Mouse (Mus musculus) stomach, embryonic 16.5 days (tissue): ENCODE measurements around the gene Syt6. TPM values are rescaled to one million over a fixed set of nuclear protein-coding genes. Genes with fewer than 3 reads are reported as not detected.

Experiments
- ATAC-seq: fragments of 200-750 bp; cut with Nextera tagmentation; 2 replicates; pipeline ENCODE4 v1.8.0; 2017; ENCODE audit warnings: moderate number of reproducible peaks, moderate TSS enrichment; ENCODE audit not compliant: insufficient read depth, low FRiP score
- H3K27ac ChIP-seq: fragments of 300-500 bp; sonication (generic); 2 replicates; pipeline ENCODE4 v1.5.1; 2014; ENCODE audit warnings: low read length
- H3K27me3 ChIP-seq: fragments of 300-500 bp; sonication (generic); 2 replicates; pipeline ENCODE4 v1.6.1; 2014; ENCODE audit warnings: low read length, control low read depth, mixed read lengths; ENCODE audit not compliant: control insufficient read depth, insufficient read depth
- H3K36me3 ChIP-seq: fragments of 300-500 bp; sonication (generic); 2 replicates; pipeline ENCODE4 v1.6.1; 2014; ENCODE audit warnings: low read length; ENCODE audit not compliant: control insufficient read depth, insufficient read depth
- H3K4me1 ChIP-seq: fragments of 300-500 bp; sonication (generic); 2 replicates; pipeline ENCODE4 v1.6.1; 2014; ENCODE audit warnings: low read length, control low read depth, mixed read lengths; ENCODE audit not compliant: control insufficient read depth, insufficient read depth
- H3K4me2 ChIP-seq: fragments of 300-500 bp; sonication (generic); 2 replicates; pipeline ENCODE4 v1.6.1; 2014; ENCODE audit warnings: low read depth, low read length, mixed read lengths
- H3K4me3 ChIP-seq: fragments of 300-500 bp; sonication (generic); replicated peaks from 2 replicates; pipeline ENCODE4 v1.5.1; 2014; ENCODE audit warnings: mild to moderate bottlenecking, low read length
- H3K9ac ChIP-seq: fragments of 300-500 bp; sonication (generic); 2 replicates; pipeline ENCODE4 v1.6.1; 2014; ENCODE audit warnings: low read length
- H3K9me3 ChIP-seq: fragments of 300-500 bp; sonication (generic); replicated peaks from 2 replicates; pipeline ENCODE4 v1.6.1; 2016; ENCODE audit warnings: low read length, control low read depth; ENCODE audit not compliant: control insufficient read depth
- WGBS: fragments of 180-500 bp; shearing (Covaris S2); extraction: QIAGEN DNeasy Blood & Tissue Kit; methylation state at CpG from one replicate; pipeline ENCODE4 v1.1.7; 2014; 5-methylcytosine and 5-hydroxymethylcytosine counted together
- polyA plus RNA-seq: library from polyadenylated mRNA; unstranded; fragments of >200 nt; fragmentation: Nextera tagmentation; extraction: Ambion mirVana; gene quantifications from 2 replicates; pipeline ENCODE4 v1.2.1, GENCODE M21; 2015

Syt6 gene
- polyA plus RNA-seq, 1 experiment from 2014 or later = 1.9 TPM

DNA sequence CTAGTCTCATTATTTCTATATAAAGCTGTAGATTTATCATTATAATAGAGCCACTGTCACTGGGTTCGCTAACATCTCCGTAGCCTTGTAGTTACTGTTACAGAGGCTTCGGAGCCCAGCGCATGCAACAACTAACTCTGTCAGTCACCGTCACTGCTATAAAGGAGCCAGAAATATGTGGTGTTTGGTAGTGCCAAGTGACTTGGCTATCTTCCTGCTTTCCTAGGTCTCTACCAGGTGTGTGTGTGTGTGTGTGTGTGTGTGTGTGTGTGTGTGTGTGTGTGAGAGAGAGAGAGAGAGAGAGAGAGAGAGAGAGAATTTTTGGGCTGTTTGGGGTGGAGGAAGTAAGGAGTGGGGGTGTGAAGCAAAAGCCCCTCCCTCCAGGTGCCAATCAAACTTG, 17.6 kb downstream of the Syt6 start:
- ATAC-seq = no peak
- Histone ChIP-seq H3K27ac (no peak overlapping the region), H3K9me3 (no peaks in the 10 kb centered on the region), H3K27me3 (no peaks in the 10 kb centered on the region), H3K4me3 (no peak overlapping the region), H3K4me1 (no peaks in the 10 kb centered on the region), H3K36me3 (no peaks in the 10 kb centered on the region), H3K9ac (no peak overlapping the region), H3K4me2 (no peak overlapping the region)
- 88% methylated on average over 5 of the region's 5 CpGs for WGBS

DNA sequence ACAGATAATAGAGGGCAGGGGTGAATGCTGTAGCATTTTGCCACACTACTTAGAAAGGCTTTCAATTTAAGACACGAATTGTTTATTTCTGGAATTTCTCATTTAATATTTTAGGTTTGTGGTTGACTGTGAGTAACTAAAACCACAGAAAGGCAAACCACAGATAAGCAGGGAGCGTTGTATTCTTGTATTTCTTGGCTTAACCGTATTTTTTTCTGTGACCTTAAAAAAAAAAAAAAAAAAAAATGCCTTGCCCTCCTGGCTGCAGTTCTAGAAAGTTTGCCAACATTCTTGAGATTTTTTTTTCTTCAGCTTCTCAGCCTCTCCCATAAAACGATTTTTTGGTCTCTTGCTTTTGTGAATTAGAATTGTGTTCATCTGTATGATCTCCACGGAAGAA, 18.6 kb downstream of the Syt6 start:
- WGBS = 44% methylated on average over 5 of the region's 5 CpGs
- H3K27ac ChIP-seq = no peak overlapping the region
- ATAC-seq = no peak

DNA sequence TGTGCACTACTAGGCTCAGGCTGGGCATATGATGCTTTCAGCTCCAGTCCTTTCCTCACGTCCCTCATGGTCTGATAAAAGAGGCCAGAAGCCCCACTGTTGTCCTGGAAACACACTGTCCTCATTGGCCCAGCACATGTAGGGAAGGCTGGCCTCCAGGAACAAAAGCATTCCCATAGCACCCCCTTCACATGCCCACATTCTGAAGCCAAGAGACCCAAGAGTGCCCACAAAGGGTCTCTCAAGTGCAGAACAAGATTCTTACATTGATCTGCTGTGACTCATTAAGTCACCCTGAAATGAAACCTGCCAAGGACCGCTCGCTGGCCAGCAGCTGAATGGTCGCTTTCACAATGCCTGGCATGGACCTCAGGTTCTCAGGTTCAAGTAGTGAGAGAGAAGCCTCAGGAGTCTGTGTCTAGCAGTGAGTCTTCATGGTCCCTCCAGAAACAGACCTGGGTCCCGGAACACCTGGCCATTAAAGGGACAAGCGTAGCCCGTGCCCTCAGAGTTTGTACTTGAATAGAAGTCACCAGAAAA, 20.3 kb downstream of the Syt6 start:
- Histone ChIP-seq H3K9me3 (no peaks in the 10 kb centered on the region), H3K27ac (no peak overlapping the region), H3K4me1 (no peaks in the 10 kb centered on the region), H3K36me3 (no peaks in the 10 kb centered on the region), H3K4me3 (no peak overlapping the region), H3K4me2 (no peak overlapping the region), H3K9ac (no peak overlapping the region), H3K27me3 (no peaks in the 10 kb centered on the region)
- ATAC-seq = no peak
- 81% methylated on average over 7 of the region's 7 CpGs for WGBS

More for the DNA sequence above, 18.6 kb downstream of the Syt6 start:
- H3K4me3 ChIP-seq = no peak overlapping the region
- no peaks in the 10 kb centered on the region for H3K4me1 ChIP-seq
- no peaks in the 10 kb centered on the region for H3K9me3 ChIP-seq
- no peaks in the 10 kb centered on the region for H3K36me3 ChIP-seq
- H3K27me3 ChIP-seq = no peaks in the 10 kb centered on the region
- no peak overlapping the region for H3K4me2 ChIP-seq
- no peak overlapping the region for H3K9ac ChIP-seq

DNA sequence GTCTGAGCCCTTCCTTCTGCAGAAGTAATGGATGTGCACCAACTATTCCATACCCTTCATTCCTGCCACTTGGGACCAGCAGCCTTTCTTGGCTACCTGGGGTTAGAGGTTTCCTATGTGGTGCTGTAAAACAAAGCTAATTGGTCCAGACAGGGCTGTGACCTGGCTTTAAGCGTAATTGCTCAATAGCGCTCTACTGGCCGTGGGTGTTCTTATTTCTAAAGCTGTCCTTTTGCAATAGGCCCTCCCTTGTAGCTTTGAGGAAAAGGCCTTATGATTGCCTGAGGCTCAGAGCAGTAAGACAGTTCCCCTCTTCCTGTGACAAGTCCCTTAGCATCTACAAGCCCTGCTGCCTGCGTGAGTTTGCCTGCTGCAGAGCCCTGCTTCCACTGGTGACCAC, 22.6 kb downstream of the Syt6 start:
- Histone ChIP-seq H3K9ac (no peak overlapping the region), H3K27me3 (no peaks in the 10 kb centered on the region), H3K4me3 (no peak overlapping the region), H3K4me2 (no peak overlapping the region), H3K4me1 (no peaks in the 10 kb centered on the region), H3K36me3 (no peaks in the 10 kb centered on the region), H3K9me3 (no peaks in the 10 kb centered on the region), H3K27ac (no peak overlapping the region)
- 78% methylated on average over 4 of the region's 4 CpGs for WGBS
- no peak for ATAC-seq

DNA sequence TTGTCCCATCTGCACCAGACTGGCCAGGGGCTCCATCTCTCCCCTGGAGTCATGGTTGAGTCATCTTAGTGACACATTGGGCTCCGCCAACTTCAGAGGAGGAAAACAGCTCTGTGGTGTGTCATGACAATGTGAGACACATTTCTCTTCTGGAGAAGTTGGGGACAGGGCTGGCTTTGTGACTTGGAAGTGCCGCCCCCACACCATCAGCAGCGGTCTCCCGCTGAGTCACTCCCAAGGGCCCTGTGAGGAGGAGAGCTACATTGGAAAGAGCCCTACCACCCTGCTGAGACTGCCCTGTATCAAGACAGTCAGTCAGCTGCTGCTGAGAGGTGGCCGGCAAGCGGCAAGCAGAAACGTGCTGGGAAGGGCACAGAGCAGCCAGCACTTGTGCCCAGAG, 26.0 kb downstream of the Syt6 start:
- WGBS = 56% methylated on average over 7 of the region's 7 CpGs
- no peak overlapping the region for H3K4me3 ChIP-seq
- no peaks in the 10 kb centered on the region for H3K36me3 ChIP-seq
- ATAC-seq = no peak
- no peaks in the 10 kb centered on the region for H3K9me3 ChIP-seq
- H3K4me2 ChIP-seq = no peak overlapping the region
- H3K27ac ChIP-seq = no peak overlapping the region
- H3K4me1 ChIP-seq = no peaks in the 10 kb centered on the region
- no peak overlapping the region for H3K9ac ChIP-seq
- H3K27me3 ChIP-seq = no peaks in the 10 kb centered on the region

DNA sequence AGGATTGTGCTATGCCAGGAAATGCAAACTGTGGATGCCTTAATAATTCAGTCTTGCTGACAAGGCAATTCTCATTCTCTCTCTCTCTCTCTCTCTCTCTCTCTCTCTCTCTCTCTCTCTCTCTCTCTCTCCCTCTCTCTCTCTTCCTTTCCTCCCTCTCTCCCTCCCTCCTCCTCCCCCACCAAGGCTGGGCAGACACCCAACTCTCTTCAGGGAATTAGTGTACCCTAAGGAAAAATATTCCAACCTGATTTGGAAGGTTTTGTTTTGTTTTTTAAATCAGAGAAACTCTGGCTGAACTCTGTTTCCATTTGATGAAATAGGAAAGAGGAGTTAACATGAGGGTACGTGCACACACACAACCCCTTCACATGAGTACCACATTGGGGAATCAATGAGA, 26.5 kb downstream of the Syt6 start:
- no peak overlapping the region for H3K9ac ChIP-seq
- H3K9me3 ChIP-seq = no peaks in the 10 kb centered on the region
- 63% methylated on average over 1 of the region's 1 CpGs for WGBS
- H3K4me2 ChIP-seq = no peak overlapping the region
- no peak overlapping the region for H3K27ac ChIP-seq
- ATAC-seq = no peak
- no peaks in the 10 kb centered on the region for H3K4me1 ChIP-seq
- H3K4me3 ChIP-seq = no peak overlapping the region
- no peaks in the 10 kb centered on the region for H3K36me3 ChIP-seq
- no peaks in the 10 kb centered on the region for H3K27me3 ChIP-seq

DNA sequence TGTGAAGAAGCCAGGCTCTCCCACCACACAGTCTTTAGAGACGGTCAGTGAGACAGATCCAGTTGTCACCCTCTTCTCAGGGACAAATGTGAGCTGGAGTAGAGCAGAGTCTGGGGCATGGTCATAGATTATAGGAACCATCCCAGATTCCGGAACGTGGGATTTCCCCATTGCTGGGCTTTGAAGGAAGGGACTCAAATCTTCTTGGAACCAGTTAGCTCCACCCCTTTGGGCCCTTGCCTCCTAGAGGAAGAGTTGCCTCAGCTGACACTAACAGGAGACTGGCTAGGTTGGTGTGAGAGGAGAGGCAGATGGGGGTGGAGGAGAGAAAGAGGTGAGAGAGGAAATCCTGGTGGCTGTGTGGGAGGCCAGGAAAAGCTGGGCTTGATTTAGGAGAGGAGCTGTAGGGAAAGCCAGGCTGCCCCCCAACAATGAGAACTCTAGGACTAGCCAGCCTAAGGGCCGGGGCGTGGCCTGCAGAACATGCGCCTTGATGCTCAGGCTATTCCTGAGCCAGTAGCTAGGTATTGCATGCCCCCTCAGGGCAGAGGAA, 31.1 kb downstream of the Syt6 start:
- H3K4me3 ChIP-seq = no peak overlapping the region
- H3K36me3 ChIP-seq = no peaks in the 10 kb centered on the region
- no peak overlapping the region for H3K27ac ChIP-seq
- H3K27me3 ChIP-seq = no peaks in the 10 kb centered on the region
- no peak overlapping the region for H3K9ac ChIP-seq
- 85% methylated on average over 6 of the region's 6 CpGs for WGBS
- H3K4me2 ChIP-seq = no peak overlapping the region
- no peaks in the 10 kb centered on the region for H3K4me1 ChIP-seq
- H3K9me3 ChIP-seq = no peaks in the 10 kb centered on the region
- ATAC-seq = no peak

DNA sequence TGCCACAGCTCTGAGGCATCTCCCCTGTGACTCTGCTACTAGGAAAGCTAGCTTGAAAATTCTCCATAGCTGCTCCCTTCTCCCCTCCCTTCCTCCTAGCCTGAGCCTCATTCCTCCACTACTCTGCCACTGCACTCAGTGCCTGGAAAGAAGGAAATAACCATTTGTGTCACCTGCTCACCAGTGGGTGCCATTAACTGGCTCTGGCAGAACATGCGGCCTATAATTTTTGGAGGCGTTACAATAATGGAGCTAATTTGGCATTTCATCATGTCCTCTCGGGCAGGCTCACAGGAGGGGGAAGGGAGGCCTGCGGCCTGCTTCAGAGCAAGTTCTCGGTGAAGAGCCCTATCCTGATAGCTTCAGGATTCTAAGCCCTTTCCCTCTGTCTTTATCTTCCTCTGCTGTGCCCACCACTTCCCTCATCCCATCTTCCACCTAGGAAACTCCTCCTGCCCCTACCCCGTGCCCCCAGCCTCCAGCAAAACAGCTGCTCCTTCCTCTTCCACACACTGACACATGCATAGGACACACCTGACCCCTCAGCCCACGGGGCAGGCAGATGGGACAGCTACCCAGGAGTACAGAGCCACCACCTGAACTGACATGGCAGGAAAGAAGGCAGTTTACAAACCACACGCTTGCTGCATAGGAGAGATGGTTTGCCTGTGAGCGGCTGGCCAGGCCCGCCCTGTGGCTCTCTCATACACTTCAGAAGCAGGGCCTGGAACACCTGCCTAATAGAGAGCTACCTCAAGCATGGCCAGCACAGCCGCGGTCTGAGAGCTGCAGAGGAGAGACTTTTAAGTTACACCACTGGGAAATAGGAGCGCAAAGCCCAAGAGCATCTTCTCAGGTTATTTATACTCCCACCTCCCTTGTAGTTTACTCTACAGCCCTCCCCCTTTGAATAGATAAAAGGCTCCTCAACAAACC, 31.9 kb downstream of the Syt6 start:
- Histone ChIP-seq H3K9me3 (no peaks in the 10 kb centered on the region), H3K9ac (no peak overlapping the region), H3K36me3 (no peaks in the 10 kb centered on the region), H3K27ac (no peak overlapping the region), H3K4me1 (no peaks in the 10 kb centered on the region), H3K27me3 (no peaks in the 10 kb centered on the region), H3K4me3 (no peak overlapping the region), H3K4me2 (no peak overlapping the region)
- WGBS = 82% methylated on average over 13 of the region's 13 CpGs
- no peak for ATAC-seq

DNA sequence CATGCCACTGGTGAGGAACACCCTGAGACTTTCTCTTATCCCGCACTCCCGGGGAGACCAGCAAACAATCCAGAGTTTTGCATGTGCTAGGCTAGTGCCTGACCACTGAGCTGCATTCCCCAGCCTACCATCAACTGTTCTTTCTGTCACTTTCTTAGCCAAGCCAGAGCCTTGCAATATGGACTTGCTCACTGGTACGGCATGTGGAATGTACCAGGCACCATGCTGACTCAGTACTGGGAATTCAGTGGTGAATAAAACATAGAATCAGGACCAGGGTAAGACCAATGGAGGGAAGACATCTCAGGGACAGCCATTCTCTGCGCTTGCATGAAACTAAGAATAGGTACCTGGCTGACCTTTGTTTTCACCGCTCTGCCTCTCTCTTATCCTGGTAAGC, 35.2 kb downstream of the Syt6 start:
- Histone ChIP-seq H3K4me2 (no peak overlapping the region), H3K27ac (no peak overlapping the region), H3K27me3 (no peaks in the 10 kb centered on the region), H3K9me3 (no peaks in the 10 kb centered on the region), H3K9ac (no peak overlapping the region), H3K4me3 (no peak overlapping the region), H3K36me3 (no peaks in the 10 kb centered on the region), H3K4me1 (no peaks in the 10 kb centered on the region)
- 86% methylated on average over 5 of the region's 5 CpGs for WGBS
- no peak for ATAC-seq
